Mouse (Mus musculus): ENCODE measurements around the gene Cdkl1.

DNA sequence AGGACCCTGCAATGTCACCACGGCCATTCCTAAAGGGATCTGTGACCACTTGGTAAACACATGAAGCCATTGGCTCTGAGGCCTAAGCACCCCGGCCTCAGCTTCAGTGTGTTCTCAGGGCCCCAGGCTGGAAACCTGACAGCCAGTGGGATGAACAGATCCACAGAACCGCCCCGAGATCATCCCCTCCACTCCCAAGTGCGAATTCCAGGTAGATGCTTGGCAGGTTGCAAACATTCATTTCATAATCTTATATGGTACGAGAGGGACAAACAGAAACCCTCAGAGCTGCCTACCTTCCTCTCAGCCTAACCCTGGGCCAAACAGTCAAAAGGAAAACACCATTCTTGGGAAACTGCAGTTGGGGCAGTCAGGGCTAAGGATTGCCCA, 13.7 kb downstream of the Cdkl1 start:
- no peak for TF ChIP-seq EP300 (optimal IDR thresholded peaks at IDR 0.05)
- no peak for TF ChIP-seq CTCF (IDR thresholded peaks at IDR 0.05; ENCODE audit: low read depth)
